Mouse (Mus musculus): ENCODE measurements around the gene Wscd2.

DNA sequence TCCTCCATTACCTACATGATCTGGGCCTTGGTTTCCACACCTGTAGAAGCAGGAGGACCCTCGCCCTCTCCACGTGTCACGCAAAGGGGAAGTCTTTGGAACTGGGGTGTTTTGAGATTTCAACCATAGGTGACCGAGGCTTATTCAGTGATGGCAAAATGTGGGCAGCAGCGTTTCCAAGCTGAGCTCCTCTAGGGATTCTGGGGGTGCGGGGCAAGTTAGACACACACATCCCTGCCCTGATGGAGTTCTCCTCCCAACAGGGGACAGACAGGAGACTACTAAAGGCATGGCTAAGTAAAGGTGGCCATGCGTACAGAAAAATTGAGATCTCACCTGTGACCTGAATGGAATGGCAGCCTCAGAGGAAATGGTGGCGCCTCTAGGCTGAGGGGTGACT, 118.4 kb downstream of the Wscd2 start:
- TF ChIP-seq POLR2A (IDR thresholded peaks at IDR 0.05; ENCODE audit: insufficient read depth, low read depth, low read length) (no peak), EP300 (IDR thresholded peaks at IDR 0.05; ENCODE audit: insufficient read depth, low read depth, low read length) (no peak)

Measured in heart, adult 2 months (tissue).